Mouse (Mus musculus) C2C12 (cell line): ENCODE results near the gene Tm9sf2. TPM values are rescaled to one million over a fixed set of nuclear protein-coding genes. Genes with fewer than 3 reads are reported as not detected.

Experiments
- H3K27me3 ChIP-seq: one replicate; pipeline ENCODE4 v1.6.1; 2011; ENCODE audit not compliant: control insufficient read depth, insufficient read depth, insufficient read length
- H3K36me3 ChIP-seq: one replicate; pipeline ENCODE4 v1.6.1; 2011; ENCODE audit not compliant: control insufficient read depth, insufficient read depth
- H3K4me3 ChIP-seq: one replicate; pipeline ENCODE4 v1.5.1; 2011; ENCODE audit warnings: mild to moderate bottlenecking, control low read depth; ENCODE audit not compliant: poor library complexity, insufficient read depth, severe bottlenecking
- H3K79me2 ChIP-seq: one replicate; pipeline ENCODE4 v1.6.1; 2011; ENCODE audit not compliant: control insufficient read depth, insufficient read depth
- H3K79me3 ChIP-seq: one replicate; pipeline ENCODE4 v1.6.1; 2011; ENCODE audit warnings: low read depth, control low read depth
- H3ac ChIP-seq: one replicate; pipeline ENCODE3; 2011; ENCODE audit warnings: low read depth; ENCODE audit not compliant: control insufficient read depth, insufficient read length
- CEBPB ChIP-seq: IDR thresholded peaks from one replicate; pipeline ENCODE4 v1.6.1; 2011; ENCODE audit warnings: low read depth, mild to moderate bottlenecking, control low read depth, moderate library complexity
- CTCF ChIP-seq: IDR thresholded peaks from one replicate; pipeline ENCODE4 v1.5.1; 2011; ENCODE audit not compliant: control insufficient read depth, insufficient read depth, insufficient read length
- FOSL1 ChIP-seq: IDR thresholded peaks from one replicate; pipeline ENCODE4 v1.8.0; 2011; ENCODE audit warnings: mild to moderate bottlenecking, low read length; ENCODE audit not compliant: poor library complexity, insufficient read depth, severe bottlenecking
- MAX ChIP-seq: IDR thresholded peaks from one replicate; pipeline ENCODE4 v1.6.1; 2011; ENCODE audit warnings: mild to moderate bottlenecking, control low read depth
- MYOD1 ChIP-seq: IDR thresholded peaks from one replicate; pipeline ENCODE4 v1.6.1; 2011; ENCODE audit warnings: low read depth; ENCODE audit not compliant: control insufficient read depth, insufficient read length
- MYOG ChIP-seq: IDR thresholded peaks from one replicate; pipeline ENCODE4 v1.6.1; 2011; ENCODE audit not compliant: control insufficient read depth, insufficient read length; ENCODE audit errors: extremely low read depth
- USF1 ChIP-seq: IDR thresholded peaks from one replicate; pipeline ENCODE4 v1.6.1; 2011; ENCODE audit warnings: low read depth, mild to moderate bottlenecking, control low read depth, moderate library complexity
- polyA plus RNA-seq: library from polyadenylated mRNA; unstranded; fragments of >200 nt; fragmentation: generic; extraction: Trizol; gene quantifications from one replicate; pipeline ENCODE4 v1.2.1, GENCODE M21; 2012; ENCODE audit warnings: missing spikeins

The Tm9sf2 gene
- polyA plus RNA-seq, 1 experiment = 44.6 TPM

DNA sequence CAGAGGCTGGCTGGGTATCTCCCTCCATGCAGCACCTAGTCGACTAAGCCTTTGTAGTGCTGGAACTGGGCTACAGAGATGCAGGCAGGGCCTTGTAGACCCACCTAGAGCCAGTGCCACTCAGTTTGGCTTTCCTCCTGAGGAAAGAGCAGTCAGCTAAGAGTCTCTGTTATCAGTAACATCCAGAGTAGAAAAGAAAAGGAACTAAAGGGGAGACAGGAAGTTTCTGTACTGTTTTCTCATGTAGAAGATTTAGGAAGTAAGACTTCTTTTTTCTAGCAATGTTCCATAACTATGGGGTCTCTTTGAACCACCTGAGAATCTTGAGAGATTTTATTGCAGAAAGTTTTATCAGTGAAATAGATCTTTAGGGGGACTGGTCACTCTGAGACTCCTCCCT is 38.5 kb downstream of the Tm9sf2 start:
- Histone ChIP-seq H3K27me3 (no peaks in the 10 kb centered on the region), H3K79me3 (no peaks in the 10 kb centered on the region), H3K79me2 (no peaks in the 10 kb centered on the region), H3K4me3 (no peak overlapping the region), H3K36me3 (peaks cover 95% of the 10 kb centered on the region), H3ac (no peak overlapping the region)
- no peak for TF ChIP-seq MYOD1
- TF ChIP-seq CEBPB = no peak
- no peak for TF ChIP-seq USF1
- no peak for TF ChIP-seq MYOG
- no peak for TF ChIP-seq FOSL1
- no peak for TF ChIP-seq CTCF
- no peak for TF ChIP-seq MAX

DNA sequence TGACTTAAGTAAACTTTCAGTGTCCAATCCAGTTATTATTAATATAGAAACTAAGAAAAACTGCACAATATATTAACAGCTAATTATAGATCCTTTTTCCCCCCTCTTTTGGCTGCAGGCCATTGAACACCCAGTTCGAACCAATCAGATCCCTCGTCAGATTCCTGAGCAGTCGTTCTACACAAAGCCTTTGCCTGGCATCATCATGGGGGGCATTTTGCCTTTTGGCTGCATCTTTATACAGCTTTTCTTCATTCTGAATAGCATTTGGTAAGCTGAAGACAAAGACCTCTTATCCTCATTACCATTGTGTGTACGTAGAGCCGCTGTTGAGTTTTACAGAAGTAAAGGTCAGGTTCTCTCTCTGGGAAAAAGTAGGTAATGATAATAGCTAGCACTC is 43.8 kb downstream of the Tm9sf2 start:
- TF ChIP-seq FOSL1 (no peak), CEBPB (no peak), USF1 (no peak), MAX (no peak), MYOD1 (no peak), MYOG (no peak)
- H3K27me3 ChIP-seq = no peaks in the 10 kb centered on the region
- H3K79me2 ChIP-seq = no peaks in the 10 kb centered on the region
- H3K79me3 ChIP-seq = no peaks in the 10 kb centered on the region
- no peak overlapping the region for H3ac ChIP-seq
- no peak overlapping the region for H3K4me3 ChIP-seq
- peaks cover 97% of the 10 kb centered on the region for H3K36me3 ChIP-seq

DNA sequence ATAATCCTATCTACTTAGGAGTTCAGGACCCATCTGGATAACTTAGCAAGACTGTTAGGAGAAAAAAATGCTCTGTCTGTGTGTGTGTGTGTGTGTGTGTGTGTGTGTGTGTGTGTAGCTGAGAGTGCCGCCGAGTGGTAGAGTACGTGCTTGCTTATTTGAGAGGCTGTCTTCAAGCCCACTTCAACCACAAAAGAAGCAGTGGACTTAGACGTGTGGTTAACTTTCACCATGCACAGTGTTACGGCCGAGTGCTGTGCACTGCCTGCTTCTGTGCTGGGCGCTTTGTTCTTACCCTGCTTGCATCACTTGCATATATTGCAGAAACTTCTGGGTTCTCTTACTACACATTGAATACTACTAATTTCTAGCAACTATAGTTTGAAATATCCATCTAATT is 50.9 kb downstream of the Tm9sf2 start:
- H3K27me3 ChIP-seq = no peaks in the 10 kb centered on the region
- H3K79me2 ChIP-seq = no peaks in the 10 kb centered on the region
- peaks cover 63% of the 10 kb centered on the region for H3K36me3 ChIP-seq
- H3K79me3 ChIP-seq = no peaks in the 10 kb centered on the region
- no peak overlapping the region for H3ac ChIP-seq
- H3K4me3 ChIP-seq = no peak overlapping the region
- TF ChIP-seq MYOD1 (no peak), FOSL1 (no peak), MYOG (no peak), USF1 (no peak), CEBPB (no peak), CTCF (no peak)

DNA sequence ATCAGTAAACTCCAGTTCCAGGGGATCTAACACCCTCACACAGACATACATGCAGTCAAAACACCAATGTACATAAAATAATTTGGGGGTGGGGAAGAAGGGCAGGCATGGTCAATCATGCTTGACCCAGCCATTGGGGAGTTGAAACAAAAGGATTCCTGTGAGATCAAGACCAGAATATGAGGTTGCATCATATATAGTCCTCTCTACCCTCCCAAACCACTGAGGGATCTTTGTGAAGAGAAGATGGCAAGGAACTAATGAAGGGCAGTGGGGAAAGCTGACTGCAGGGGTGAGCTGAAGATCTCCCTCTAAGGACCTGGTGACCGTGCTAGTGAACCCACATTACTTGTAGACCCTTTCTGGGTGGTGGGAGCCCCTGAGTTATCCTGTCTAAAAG is 54.1 kb downstream of the Tm9sf2 start:
- Histone ChIP-seq H3K36me3 (peaks cover 32% of the 10 kb centered on the region), H3K79me2 (no peaks in the 10 kb centered on the region), H3K4me3 (no peak overlapping the region), H3ac (no peak overlapping the region), H3K27me3 (no peaks in the 10 kb centered on the region), H3K79me3 (no peaks in the 10 kb centered on the region)
- no peak for TF ChIP-seq MAX

DNA sequence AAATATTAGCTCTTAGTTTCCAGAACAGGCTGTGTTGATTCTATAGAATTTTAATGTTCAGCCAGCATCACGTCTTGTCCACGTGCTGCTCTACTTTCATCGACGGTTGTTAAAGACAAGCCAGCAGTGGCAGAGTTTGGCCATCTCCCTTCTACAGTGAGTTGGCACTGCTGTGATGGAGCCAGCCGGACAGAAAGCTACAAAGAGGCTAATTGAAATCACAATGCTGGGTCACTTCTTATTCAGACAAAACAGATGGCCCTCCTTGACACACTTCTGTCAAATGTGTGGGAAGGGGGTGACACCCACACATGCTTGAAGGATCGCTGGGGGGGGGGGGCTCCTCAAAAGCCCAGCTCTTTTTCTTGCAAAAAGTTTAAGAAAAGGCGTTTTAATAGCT is 62.1 kb downstream of the Tm9sf2 start:
- no peaks in the 10 kb centered on the region for H3K79me3 ChIP-seq
- no peak overlapping the region for H3ac ChIP-seq
- no peak overlapping the region for H3K4me3 ChIP-seq
- H3K79me2 ChIP-seq = no peaks in the 10 kb centered on the region
- no peaks in the 10 kb centered on the region for H3K27me3 ChIP-seq
- no peak for TF ChIP-seq FOSL1
- no peak for TF ChIP-seq MYOD1
- TF ChIP-seq CTCF = no peak
- TF ChIP-seq CEBPB = no peak
- TF ChIP-seq USF1 = no peak
- no peak for TF ChIP-seq MYOG
- H3K36me3 ChIP-seq = no peaks in the 10 kb centered on the region

DNA sequence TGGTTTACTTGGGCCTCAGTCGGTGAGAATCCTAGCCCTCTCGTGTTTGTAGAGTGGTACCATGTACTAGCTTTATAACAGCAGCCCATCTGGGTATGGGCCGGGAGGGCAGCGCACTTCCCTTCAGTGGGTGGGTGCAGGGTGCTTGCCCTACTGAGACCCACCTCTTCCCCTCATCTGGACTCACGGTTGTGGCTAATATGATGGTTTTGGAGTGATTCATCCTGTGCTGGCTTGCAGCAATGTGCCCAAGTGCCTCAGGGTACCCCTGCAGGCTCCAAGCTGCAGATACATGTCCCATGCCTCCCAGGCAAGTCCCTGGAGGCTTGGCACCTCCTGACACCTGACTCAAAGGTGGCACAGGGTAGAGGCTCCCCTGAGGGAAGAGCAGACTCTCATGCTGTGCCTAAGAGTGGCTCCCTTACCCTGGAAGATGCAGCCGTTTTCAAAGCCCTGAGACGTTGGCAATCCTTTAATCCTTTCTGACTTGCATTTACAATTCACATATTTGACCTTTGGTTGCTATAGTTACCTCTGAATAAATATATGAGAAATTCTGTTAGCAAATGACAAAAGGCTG is 63.5 kb downstream of the Tm9sf2 start:
- Histone ChIP-seq H3K79me2 (no peaks in the 10 kb centered on the region), H3K27me3 (no peaks in the 10 kb centered on the region), H3K36me3 (no peaks in the 10 kb centered on the region), H3K4me3 (no peak overlapping the region), H3K79me3 (no peaks in the 10 kb centered on the region), H3ac (no peak overlapping the region)
- no peak for TF ChIP-seq MYOG
- no peak for TF ChIP-seq USF1

DNA sequence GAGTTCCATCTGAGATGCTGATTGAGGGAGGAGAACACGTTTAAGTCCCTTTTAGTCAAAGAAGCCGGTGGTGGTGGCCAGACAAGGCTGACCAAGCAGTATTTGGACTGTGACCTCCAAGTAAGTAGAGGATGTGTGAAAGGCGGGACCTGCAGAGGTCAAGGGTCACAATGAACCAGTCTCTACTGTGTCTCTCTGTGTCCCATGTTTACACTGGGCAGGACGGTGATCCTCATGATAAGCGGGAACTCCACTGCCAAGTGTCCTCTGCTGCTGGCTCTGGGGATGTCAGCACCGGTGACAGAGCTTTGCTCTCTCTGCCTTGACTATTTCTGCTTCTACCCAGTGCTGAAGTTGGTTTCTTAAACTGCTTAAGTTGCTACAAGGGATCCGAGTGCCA is 64.2 kb downstream of the Tm9sf2 start:
- no peak overlapping the region for H3ac ChIP-seq
- H3K79me3 ChIP-seq = no peaks in the 10 kb centered on the region
- H3K27me3 ChIP-seq = peaks cover under 1% of the 10 kb centered on the region
- no peaks in the 10 kb centered on the region for H3K79me2 ChIP-seq
- H3K36me3 ChIP-seq = no peaks in the 10 kb centered on the region
- no peak for TF ChIP-seq MYOG
- no peak for TF ChIP-seq MAX
- no peak for TF ChIP-seq FOSL1
- no peak for TF ChIP-seq CEBPB
- TF ChIP-seq USF1 = no peak
- no peak for TF ChIP-seq CTCF
- TF ChIP-seq MYOD1 = no peak
- H3K4me3 ChIP-seq = no peak overlapping the region
